In genomic region chr7:19816224-19816771, GRCm38 (mm10) we compare ENCODE assay signal across 7 mouse cellular contexts. TPM values are rescaled to one million over a fixed set of nuclear protein-coding genes. Genes with fewer than 3 reads are reported as not detected.
A peak's percentile ranks its signal among the peaks of the same experiment; 100 is the strongest.
DNase-seq lines count a peak whose midpoint lies in the region; ATAC-seq and TF ChIP-seq lines count a peak whose summit lies in the region.

No protein-coding gene starts in this region.

- peak; percentile 99 for DNase-seq in R1 (ENCODE audit: low read depth, low spot score)
- peak; percentile 80 to 90 for DNase-seq in gastrocnemius, postnatal 4 days (ENCODE audit: low spot score in 2 of 2)
- DNase-seq in spleen, postnatal 14 days (ENCODE audit: low spot score in 2 of 2): peak; percentile 72 to 77

- 0 out of 2 replicates have a peak, but pooled peaks cover 4% of the 10 kb centered on the region for H3K27me3 ChIP-seq in intestine, embryonic 15.5 days (replicated peaks)
- H3K27me3 ChIP-seq in limb, embryonic 13.5 days: peaks cover 57% of the 10 kb centered on the region
- peaks cover 61% of the 10 kb centered on the region for H3K27me3 ChIP-seq in midbrain, embryonic 13.5 days

- H3K9me3 ChIP-seq in intestine, embryonic 15.5 days: no peaks in the 10 kb centered on the region
- H3K9me3 ChIP-seq in limb, embryonic 13.5 days: peaks cover 6% of the 10 kb centered on the region; the same call in 1 of the 2 replicates
- no peaks in the 10 kb centered on the region for H3K9me3 ChIP-seq in midbrain, embryonic 13.5 days

- peak overlapping the region; percentile 44 for H3K9ac ChIP-seq in intestine, embryonic 15.5 days
- peak overlapping the region; percentile 61 for H3K9ac ChIP-seq in limb, embryonic 13.5 days
- peak overlapping the region; percentile 61 for H3K9ac ChIP-seq in midbrain, embryonic 13.5 days (replicated peaks)

- no peak overlapping the region for H3K27ac ChIP-seq in cortical plate, adult 2 months (ENCODE audit: insufficient read depth, low read length)
- H3K27ac ChIP-seq in intestine, embryonic 15.5 days: peak overlapping the region; percentile 78
- peak overlapping the region; percentile 44; the same call in 1 of the 2 replicates for H3K27ac ChIP-seq in limb, embryonic 13.5 days
- H3K27ac ChIP-seq in midbrain, embryonic 13.5 days: peak overlapping the region; percentile 9; the same call in 1 of the 2 replicates

- H3K4me3 ChIP-seq in cortical plate, adult 2 months (ENCODE audit: insufficient read depth, low read length): peak overlapping the region; percentile 13; the same call in 1 of the 2 replicates
- peak overlapping the region; percentile 38 for H3K4me3 ChIP-seq in intestine, embryonic 15.5 days (replicated peaks)
- peak overlapping the region; percentile 49 for H3K4me3 ChIP-seq in limb, embryonic 13.5 days
- peak overlapping the region; percentile 44 for H3K4me3 ChIP-seq in midbrain, embryonic 13.5 days (replicated peaks)

- WGBS in intestine, embryonic 15.5 days: 1% methylated on average over 28 of the region's 28 CpGs
- under 1% methylated on average over 27 of the region's 28 CpGs for WGBS in limb, embryonic 13.5 days
- under 1% methylated on average over 28 of the region's 28 CpGs for WGBS in midbrain, embryonic 13.5 days

- peaks cover 1% of the 10 kb centered on the region; the same call in 1 of the 2 replicates for H3K4me1 ChIP-seq in cortical plate, adult 2 months (ENCODE audit: control insufficient read depth, insufficient read depth, low read length)
- peaks cover 45% of the 10 kb centered on the region for H3K4me1 ChIP-seq in intestine, embryonic 15.5 days (replicated peaks)
- H3K4me1 ChIP-seq in limb, embryonic 13.5 days: peaks cover 28% of the 10 kb centered on the region
- peaks cover 28% of the 10 kb centered on the region for H3K4me1 ChIP-seq in midbrain, embryonic 13.5 days (replicated peaks)

- TF ChIP-seq CTCF in cortical plate, adult 2 months (IDR thresholded peaks at IDR 0.05; ENCODE audit: extremely low read depth, insufficient read depth, low read length): no peak

- ATAC-seq in intestine, embryonic 15.5 days: peak; percentile 77
- ATAC-seq in limb, embryonic 13.5 days (ENCODE audit: low FRiP score, low read depth): peak; percentile 52; the same call in 1 of the 2 replicates
- peak; percentile 59 for ATAC-seq in midbrain, embryonic 13.5 days

- no peak for TF ChIP-seq POLR2A in cortical plate, adult 2 months (IDR thresholded peaks at IDR 0.05; ENCODE audit: extremely low read depth, insufficient read depth, low read length)

- H3K36me3 ChIP-seq in intestine, embryonic 15.5 days: no peaks in the 10 kb centered on the region; the same call in 1 of the 2 replicates
- H3K36me3 ChIP-seq in limb, embryonic 13.5 days: no peaks in the 10 kb centered on the region
- no peaks in the 10 kb centered on the region for H3K36me3 ChIP-seq in midbrain, embryonic 13.5 days

- H3K4me2 ChIP-seq in intestine, embryonic 15.5 days (replicated peaks): peak overlapping the region; percentile 75
- H3K4me2 ChIP-seq in limb, embryonic 13.5 days (replicated peaks): peak overlapping the region; percentile 77
- peak overlapping the region; percentile 61 for H3K4me2 ChIP-seq in midbrain, embryonic 13.5 days (replicated peaks)

RNA-seq across cellular contexts. Expression of gene Bcl3, which starts 6.3 kb away (rescaled TPM):
- 0.42 and 0.53 TPM in 2 replicates for polyA plus RNA-seq in cortical plate, adult 2 months (2012; rRNA removed)
- 1 to 10 TPM; 5.1 to 5.7 TPM for total RNA-seq in gastrocnemius, postnatal 4 days (2021)
- 13.3 and 13.9 TPM in 2 replicates for polyA plus RNA-seq in intestine, embryonic 15.5 days (2015; fragmentation: Nextera tagmentation; extraction: Ambion mirVana)
- 1.5 and 2.0 TPM in 2 replicates for polyA plus RNA-seq in limb, embryonic 13.5 days (2015; fragmentation: Nextera tagmentation; extraction: Ambion mirVana)
- 0.27 and 0.88 TPM in 2 replicates for polyA plus RNA-seq in midbrain, embryonic 13.5 days (2015; fragmentation: Nextera tagmentation; extraction: Ambion mirVana)

RNA-seq across cellular contexts. Expression of gene Cblc, which starts 19.7 kb away (rescaled TPM):
- polyA plus RNA-seq in cortical plate, adult 2 months (2012; rRNA removed): not detected in 2 replicates
- total RNA-seq in gastrocnemius, postnatal 4 days (2021): under 1 TPM; 0.76 to 0.96 TPM
- polyA plus RNA-seq in intestine, embryonic 15.5 days (2015; fragmentation: Nextera tagmentation; extraction: Ambion mirVana): 24.5 and 26.4 TPM in 2 replicates
- polyA plus RNA-seq in limb, embryonic 13.5 days (2015; fragmentation: Nextera tagmentation; extraction: Ambion mirVana): 4.2 and 4.9 TPM in 2 replicates
- polyA plus RNA-seq in midbrain, embryonic 13.5 days (2015; fragmentation: Nextera tagmentation; extraction: Ambion mirVana): 0.32 TPM in 1 of 2 replicates, not detected in the other

RNA-seq across cellular contexts. Expression of gene Gm19345, which starts 35.5 kb away (rescaled TPM):
- polyA plus RNA-seq in cortical plate, adult 2 months (2012; rRNA removed): 3.0 and 3.9 TPM in 2 replicates
- total RNA-seq in gastrocnemius, postnatal 4 days (2021): not detected
- 0.14 and 0.16 TPM in 2 replicates for polyA plus RNA-seq in intestine, embryonic 15.5 days (2015; fragmentation: Nextera tagmentation; extraction: Ambion mirVana)
- not detected in 2 replicates for polyA plus RNA-seq in limb, embryonic 13.5 days (2015; fragmentation: Nextera tagmentation; extraction: Ambion mirVana)
- polyA plus RNA-seq in midbrain, embryonic 13.5 days (2015; fragmentation: Nextera tagmentation; extraction: Ambion mirVana): 5.7 and 6.6 TPM in 2 replicates

RNA-seq across cellular contexts. Expression of gene Ceacam16, which starts 44.8 kb away (rescaled TPM):
- polyA plus RNA-seq in cortical plate, adult 2 months (2012; rRNA removed): not detected in 2 replicates
- total RNA-seq in gastrocnemius, postnatal 4 days (2021): not detected
- polyA plus RNA-seq in intestine, embryonic 15.5 days (2015; fragmentation: Nextera tagmentation; extraction: Ambion mirVana): not detected in 2 replicates
- not detected in 2 replicates for polyA plus RNA-seq in limb, embryonic 13.5 days (2015; fragmentation: Nextera tagmentation; extraction: Ambion mirVana)
- 0.54 and 0.62 TPM in 2 replicates for polyA plus RNA-seq in midbrain, embryonic 13.5 days (2015; fragmentation: Nextera tagmentation; extraction: Ambion mirVana)

RNA-seq across cellular contexts. Expression of gene Bcam, which starts 45.5 kb away (rescaled TPM):
- polyA plus RNA-seq in cortical plate, adult 2 months (2012; rRNA removed): 23.0 and 24.4 TPM in 2 replicates
- total RNA-seq in gastrocnemius, postnatal 4 days (2021): 100 to 1,000 TPM; 119 to 144 TPM
- polyA plus RNA-seq in intestine, embryonic 15.5 days (2015; fragmentation: Nextera tagmentation; extraction: Ambion mirVana): 76.9 and 79.4 TPM in 2 replicates
- 69.0 and 72.7 TPM in 2 replicates for polyA plus RNA-seq in limb, embryonic 13.5 days (2015; fragmentation: Nextera tagmentation; extraction: Ambion mirVana)
- polyA plus RNA-seq in midbrain, embryonic 13.5 days (2015; fragmentation: Nextera tagmentation; extraction: Ambion mirVana): 5.2 and 6.4 TPM in 2 replicates
